Mouse (Mus musculus) ES-E14 (cell line): ENCODE results near the gene Slc25a33. TPM values are rescaled to one million over a fixed set of nuclear protein-coding genes. Genes with fewer than 3 reads are reported as not detected.

ENCODE experiments used
- DNase-seq: peaks from one replicate; pipeline ENCODE4 v3.0.0-alpha.2; 2013; ENCODE audit warnings: low read depth, low spot score
- H3K27ac ChIP-seq: 2 replicates; pipeline ENCODE4 v1.5.1; 2012; ENCODE audit warnings: low read depth, mild to moderate bottlenecking, low read length, moderate library complexity, mixed read lengths; ENCODE audit not compliant: poor library complexity, insufficient read depth, severe bottlenecking
- H3K36me3 ChIP-seq: 2 replicates; pipeline ENCODE4 v1.6.1; 2012; ENCODE audit warnings: mild to moderate bottlenecking, low read length, moderate library complexity, mixed read lengths; ENCODE audit not compliant: control insufficient read depth, poor library complexity, insufficient read depth, severe bottlenecking
- H3K4me1 ChIP-seq, 2 experiments: fragments of 150-350 bp in 1 of 2; sonication (generic) in 1 of 2; 2 replicates each; pipeline ENCODE4 v1.6.1; 2012; ENCODE audit warnings: low read length in 2 of 2, mild to moderate bottlenecking in 1 of 2, mixed read lengths in 1 of 2; ENCODE audit not compliant: control insufficient read depth in 2 of 2, insufficient read depth in 2 of 2, poor library complexity in 1 of 2
- H3K4me3 ChIP-seq, 2 experiments: fragments of 150-350 bp in 1 of 2; sonication (generic) in 1 of 2; 2 replicates each; pipeline ENCODE4 v1.5.1; 2012; ENCODE audit warnings: low read length in 2 of 2, low read depth in 1 of 2, mild to moderate bottlenecking in 1 of 2, mixed read lengths in 1 of 2; ENCODE audit not compliant: insufficient read depth in 1 of 2, poor library complexity in 1 of 2, severe bottlenecking in 1 of 2
- H3K9ac ChIP-seq: 2 replicates; pipeline ENCODE4 v1.6.1; 2012; ENCODE audit warnings: low read depth, mild to moderate bottlenecking, low read length, mixed read lengths; ENCODE audit not compliant: poor library complexity, insufficient read depth, severe bottlenecking
- H3K9me3 ChIP-seq: fragments of 150-350 bp; sonication (generic); 2 replicates; pipeline ENCODE4 v1.6.1; 2012; ENCODE audit warnings: low read depth, mild to moderate bottlenecking, low read length; ENCODE audit not compliant: control insufficient read depth, insufficient read depth
- CHD2 ChIP-seq: IDR thresholded peaks from 2 replicates; pipeline ENCODE4 v1.6.1; 2014; ENCODE audit warnings: mild to moderate bottlenecking, low read depth, low read length, inconsistent platforms
- HCFC1 ChIP-seq: IDR thresholded peaks from 2 replicates; pipeline ENCODE4 v1.6.1; 2012; ENCODE audit warnings: low read length, inconsistent platforms, borderline replicate concordance; ENCODE audit not compliant: insufficient read depth
- MAFK ChIP-seq: IDR thresholded peaks from 2 replicates; pipeline ENCODE4 v1.6.1; 2014; ENCODE audit warnings: mild to moderate bottlenecking, low read depth, low read length, inconsistent platforms; ENCODE audit not compliant: insufficient read depth
- ZC3H11A ChIP-seq: IDR thresholded peaks from 2 replicates; pipeline ENCODE4 v1.6.1; 2012; ENCODE audit warnings: low read depth, mild to moderate bottlenecking, inconsistent platforms, low read length, borderline replicate concordance
- ZNF384 ChIP-seq: IDR thresholded peaks from 2 replicates; pipeline ENCODE4 v1.6.1; 2012; ENCODE audit warnings: low read depth, low read length, inconsistent platforms
- in situ Hi-C, 2 experiments: fragments of 600-800 bp; cut with MboI; formaldehyde crosslinking; loops; one replicate each; pipeline ENCODE4 v1.15.1; 2025; ENCODE audit warnings: low sequenced_read_pairs in 2 of 2, inconsistent platforms in 1 of 2; ENCODE audit not compliant: unreplicated experiment in 2 of 2
- total RNA-seq: library from RNA; depleted of rRNA; stranded (reverse); fragments of 300-350 nt; gene quantifications from 2 replicates; pipeline ENCODE4 v1.2.3, GENCODE M21; 2012

The Slc25a33 gene
- total RNA-seq, 1 experiment, result 12.2 TPM

- no peak for DNase-seq
- Histone ChIP-seq H3K4me1 (peaks cover 4 to 16% of the 10 kb centered on the region in 2 experiments; a peak in 3 of 4 replicates), H3K27ac (peak overlapping the region; percentile 59; the same call in 1 of the 2 replicates), H3K4me3 (no peak overlapping the region), H3K9ac (no peak overlapping the region), H3K9me3 (no peaks in the 10 kb centered on the region), H3K36me3 (no peaks in the 10 kb centered on the region)
- in situ Hi-C loops, result no loop called here
- no peak for TF ChIP-seq CHD2
Observed at GRCm38 (mm10) chr4:149798116-149798515, 24.0 kb upstream of the Slc25a33 start.

DNA sequence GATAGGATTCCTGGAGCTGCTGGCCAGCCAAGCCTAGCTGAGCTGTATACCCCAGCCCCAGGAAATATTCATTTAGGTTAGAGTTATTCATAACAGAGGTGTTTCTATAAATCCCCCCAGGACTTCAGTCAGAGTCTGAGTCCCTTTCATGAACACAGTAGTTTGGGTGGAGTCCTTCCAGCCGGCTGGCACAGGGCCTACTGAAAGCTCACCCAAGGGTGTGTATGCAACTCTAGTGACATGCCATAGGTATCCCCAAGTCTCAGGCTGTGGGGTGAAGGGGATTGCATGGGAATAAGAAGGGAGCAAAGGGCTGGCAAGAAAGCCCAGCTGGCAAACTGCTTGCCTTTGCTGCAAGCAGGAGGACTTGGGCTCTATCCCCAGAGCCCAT is 23.1 kb upstream of the Slc25a33 start:
- Histone ChIP-seq H3K36me3 (no peaks in the 10 kb centered on the region), H3K9ac (no peak overlapping the region)

GRCm38 (mm10) chr4:149796567-149797219 is 22.6 kb upstream of the Slc25a33 start:
- H3K4me1 ChIP-seq, result peaks cover 4 to 15% of the 10 kb centered on the region in 2 experiments; a peak in 3 of 4 replicates
- in situ Hi-C loops, result no loop called here
- no peak for DNase-seq

More for the DNA sequence above, 23.1 kb upstream of the Slc25a33 start:
- Histone ChIP-seq H3K9me3 (no peaks in the 10 kb centered on the region), H3K4me1 (peaks cover 4 to 16% of the 10 kb centered on the region in 2 experiments; a peak in 3 of 4 replicates), H3K4me3 (no peak overlapping the region), H3K27ac (no peak overlapping the region)
- in situ Hi-C loops, result no loop called here
- DNase-seq, result no peak
- no peak for TF ChIP-seq MAFK
- no peak for TF ChIP-seq ZC3H11A
- no peak for TF ChIP-seq CHD2
- no peak for TF ChIP-seq HCFC1
- TF ChIP-seq ZNF384, result no peak

GRCm38 (mm10) chr4:149794966-149795477 is 20.9 kb upstream of the Slc25a33 start:
- no peak for DNase-seq

More at GRCm38 (mm10) chr4:149796567-149797219, 22.6 kb upstream of the Slc25a33 start:
- Histone ChIP-seq H3K27ac (no peak overlapping the region), H3K4me3 (no peak overlapping the region), H3K36me3 (no peaks in the 10 kb centered on the region), H3K9me3 (no peaks in the 10 kb centered on the region), H3K9ac (no peak overlapping the region)
- no peak for TF ChIP-seq HCFC1
- TF ChIP-seq CHD2, result no peak
- TF ChIP-seq ZC3H11A, result no peak
- no peak for TF ChIP-seq ZNF384
- no peak for TF ChIP-seq MAFK

DNA sequence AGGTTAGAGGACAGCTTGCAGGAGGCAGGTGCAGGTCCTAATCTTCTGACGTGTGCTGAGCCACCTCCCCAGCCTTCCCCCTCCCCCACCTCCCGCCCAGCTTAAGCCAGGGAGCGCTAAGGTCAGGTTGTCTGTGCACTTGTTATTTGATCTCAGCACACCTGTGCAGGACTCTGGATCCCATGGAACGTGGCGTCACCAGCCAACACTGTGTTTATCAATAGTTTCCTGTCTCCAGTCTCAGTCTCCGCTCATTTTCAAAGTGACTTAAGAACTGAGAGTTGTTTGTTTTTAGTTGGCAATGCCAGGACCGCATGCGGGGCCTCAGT is 19.9 kb upstream of the Slc25a33 start:
- in situ Hi-C loops, result no loop called here
- H3K9me3 ChIP-seq, result no peaks in the 10 kb centered on the region
- DNase-seq, result no peak

More at GRCm38 (mm10) chr4:149794966-149795477, 20.9 kb upstream of the Slc25a33 start:
- no peaks in the 10 kb centered on the region for H3K9me3 ChIP-seq
- no peak for TF ChIP-seq HCFC1
- no peak for TF ChIP-seq MAFK
- in situ Hi-C loops, result no loop called here
- no peaks in the 10 kb centered on the region for H3K36me3 ChIP-seq
- H3K27ac ChIP-seq, result no peak overlapping the region
- H3K4me1 ChIP-seq, result peaks cover 4 to 12% of the 10 kb centered on the region in 2 experiments; a peak in 3 of 4 replicates
- no peak overlapping the region for H3K9ac ChIP-seq
- H3K4me3 ChIP-seq, result no peak overlapping the region

More for the DNA sequence above, 19.9 kb upstream of the Slc25a33 start:
- Histone ChIP-seq H3K4me3 (no peak overlapping the region), H3K27ac (no peak overlapping the region), H3K9ac (no peak overlapping the region), H3K36me3 (no peaks in the 10 kb centered on the region), H3K4me1 (peaks cover 2 to 10% of the 10 kb centered on the region in 2 experiments; a peak in 2 of 4 replicates)
- TF ChIP-seq HCFC1, result no peak
